ENCODE assay signal across 8 mouse cellular contexts in the genomic region with DNA sequence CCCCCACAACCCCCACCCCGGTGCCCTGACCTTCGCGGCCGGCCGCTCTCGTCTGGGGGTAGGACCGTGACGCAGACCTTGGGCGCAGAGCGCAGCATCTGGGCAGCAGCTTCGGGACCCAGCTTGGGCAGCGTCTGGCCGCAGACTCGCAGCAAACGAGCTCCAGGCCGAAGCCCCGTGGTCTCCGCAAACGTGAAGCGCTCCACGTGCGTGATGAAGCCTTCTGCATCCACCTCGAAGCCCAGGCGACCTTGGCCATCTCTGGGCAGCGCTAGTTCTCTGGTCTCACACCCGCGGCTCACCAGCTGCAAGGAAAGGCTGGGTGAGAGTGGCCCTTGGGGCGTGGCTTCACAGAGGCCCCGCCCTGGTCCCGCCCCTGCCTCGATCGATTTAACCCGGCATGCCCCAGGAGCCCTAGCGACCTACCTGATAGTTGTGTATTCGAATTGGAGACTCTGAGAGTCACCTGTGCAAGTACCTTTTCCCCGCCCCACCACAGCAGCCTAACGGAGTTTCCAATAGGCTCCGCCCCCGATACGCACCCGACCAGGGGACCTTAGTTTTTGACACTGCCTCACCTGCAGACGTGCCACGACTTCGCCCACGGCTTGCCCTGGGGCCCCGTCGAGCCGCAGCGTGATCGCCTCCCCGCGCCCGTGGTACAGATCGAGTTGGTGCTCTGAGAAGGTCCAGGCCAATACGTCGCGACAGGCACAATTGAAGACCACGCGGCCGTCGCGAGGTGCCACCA. TPM values are rescaled to one million over a fixed set of nuclear protein-coding genes. Genes with fewer than 3 reads are reported as not detected.
A peak's percentile ranks its signal among the peaks of the same experiment; 100 is the strongest.
DNase-seq lines count a peak whose midpoint lies in the region; ATAC-seq lines count a peak whose summit lies in the region.

No protein-coding gene starts in this region.

- H3K27ac ChIP-seq in heart, embryonic 12.5 days (ENCODE audit: poor library complexity, severe bottlenecking): no peak overlapping the region
- H3K27ac ChIP-seq in brown adipose tissue, adult 24 weeks (replicated peaks; ENCODE audit: low read depth, low read length): no peak overlapping the region
- no peak overlapping the region for H3K27ac ChIP-seq in hindbrain, embryonic 15.5 days (replicated peaks)
- H3K27ac ChIP-seq in midbrain, embryonic 10.5 days (replicated peaks): peak overlapping the region; percentile 14; the same call in 1 of the 2 replicates

- H3K4me3 ChIP-seq in heart, embryonic 12.5 days: peak overlapping the region; percentile 39
- H3K4me3 ChIP-seq in brown adipose tissue, adult 24 weeks (ENCODE audit: insufficient read depth, low read depth, low read length): 0 out of 2 replicates have a peak overlapping the region, but pooled peaks have one; percentile 8
- peak overlapping the region; percentile 42 for H3K4me3 ChIP-seq in hindbrain, embryonic 15.5 days
- H3K4me3 ChIP-seq in midbrain, embryonic 10.5 days: peak overlapping the region; percentile 56

- H3K4me1 ChIP-seq in heart, embryonic 12.5 days (replicated peaks): peaks cover 17% of the 10 kb centered on the region
- 0 out of 2 replicates have a peak, but pooled peaks cover 3% of the 10 kb centered on the region for H3K4me1 ChIP-seq in brown adipose tissue, adult 24 weeks (ENCODE audit: control insufficient read depth, insufficient read depth, insufficient read length, low read length)
- peaks cover 17% of the 10 kb centered on the region for H3K4me1 ChIP-seq in hindbrain, embryonic 15.5 days (replicated peaks)
- peaks cover 34% of the 10 kb centered on the region for H3K4me1 ChIP-seq in midbrain, embryonic 10.5 days

- peak overlapping the region; percentile 65 for H3K4me2 ChIP-seq in heart, embryonic 12.5 days
- peak overlapping the region; percentile 74 for H3K4me2 ChIP-seq in hindbrain, embryonic 15.5 days

- no peaks in the 10 kb centered on the region for H3K9me3 ChIP-seq in heart, embryonic 12.5 days (replicated peaks)
- H3K9me3 ChIP-seq in hindbrain, embryonic 15.5 days: no peaks in the 10 kb centered on the region
- H3K9me3 ChIP-seq in midbrain, embryonic 10.5 days (replicated peaks): no peaks in the 10 kb centered on the region

- peak; percentile 68 for ATAC-seq in heart, embryonic 12.5 days (ENCODE audit: insufficient number of reproducible peaks, low FRiP score)
- peak; percentile 65 for ATAC-seq in hindbrain, embryonic 15.5 days (ENCODE audit: low FRiP score, low read depth)
- no peak; the same call in 1 of the 2 replicates for ATAC-seq in frontal cortex, adult (ENCODE audit: low TSS enrichment)

- 17% methylated on average over 62 of the region's 62 CpGs for WGBS in heart, embryonic 12.5 days
- 9% methylated on average over 62 of the region's 62 CpGs for WGBS in hindbrain, embryonic 15.5 days
- 5% methylated on average over 62 of the region's 62 CpGs for WGBS in midbrain, embryonic 10.5 days

- no peak for DNase-seq in heart, adult 18-20 months
- DNase-seq in midbrain, embryonic 10.5 days (ENCODE audit: low spot score): peak; percentile 79
- DNase-seq in layer of hippocampus, postnatal 36 days: no peak
- DNase-seq in cerebellum, adult 11 months: no peak

- peaks cover 22% of the 10 kb centered on the region for H3K27me3 ChIP-seq in heart, embryonic 12.5 days (replicated peaks)
- peaks cover 34% of the 10 kb centered on the region for H3K27me3 ChIP-seq in hindbrain, embryonic 15.5 days
- peaks cover 59% of the 10 kb centered on the region for H3K27me3 ChIP-seq in midbrain, embryonic 10.5 days (ENCODE audit: low read depth, poor library complexity, severe bottlenecking)

- peak overlapping the region; percentile 4 for H3K9ac ChIP-seq in heart, embryonic 12.5 days
- peak overlapping the region; percentile 15 for H3K9ac ChIP-seq in hindbrain, embryonic 15.5 days

- peaks cover 76% of the 10 kb centered on the region for H3K36me3 ChIP-seq in heart, embryonic 12.5 days
- no peaks in the 10 kb centered on the region for H3K36me3 ChIP-seq in hindbrain, embryonic 15.5 days
- H3K36me3 ChIP-seq in midbrain, embryonic 10.5 days: peaks cover 46% of the 10 kb centered on the region

RNA-seq across cellular contexts. Expression of a gene that starts 9.4 kb away (rescaled TPM):
- polyA plus RNA-seq in heart, embryonic 12.5 days (2016; fragmentation: Nextera tagmentation; extraction: Ambion mirVana): 25.5 and 28.1 TPM in 2 replicates
- 10 to 100 TPM; 20.3 to 24.1 TPM for total RNA-seq in heart, adult 18-20 months (2021)
- 10.0 and 11.6 TPM in 2 replicates for polyA plus RNA-seq in brown adipose tissue, adult 24 weeks (2012; ENCODE audit: insufficient read depth, insufficient read length, missing spikeins)
- polyA plus RNA-seq in hindbrain, embryonic 15.5 days (2015; fragmentation: Nextera tagmentation; extraction: Ambion mirVana): 17.1 and 20.1 TPM in 2 replicates
- polyA plus RNA-seq in midbrain, embryonic 10.5 days (2016; fragmentation: Nextera tagmentation; extraction: Ambion mirVana): 22.3 and 22.9 TPM in 2 replicates
- total RNA-seq in layer of hippocampus, postnatal 36 days (2021): 10 to 100 TPM; 16.6 to 18.0 TPM

RNA-seq across cellular contexts. Expression of a gene that starts 16.9 kb away (rescaled TPM):
- polyA plus RNA-seq in heart, embryonic 12.5 days (2016; fragmentation: Nextera tagmentation; extraction: Ambion mirVana): 41.3 and 42.5 TPM in 2 replicates
- 10 to 100 TPM; 25.4 to 30.2 TPM for total RNA-seq in heart, adult 18-20 months (2021)
- 22.8 and 24.6 TPM in 2 replicates for polyA plus RNA-seq in brown adipose tissue, adult 24 weeks (2012; ENCODE audit: insufficient read depth, insufficient read length, missing spikeins)
- polyA plus RNA-seq in hindbrain, embryonic 15.5 days (2015; fragmentation: Nextera tagmentation; extraction: Ambion mirVana): 34.4 and 37.8 TPM in 2 replicates
- 28.7 and 31.2 TPM in 2 replicates for polyA plus RNA-seq in midbrain, embryonic 10.5 days (2016; fragmentation: Nextera tagmentation; extraction: Ambion mirVana)
- total RNA-seq in layer of hippocampus, postnatal 36 days (2021): 10 to 100 TPM; 17.2 to 17.7 TPM

RNA-seq across cellular contexts. Expression of a gene that starts 34.4 kb away (rescaled TPM):
- 30.6 and 32.8 TPM in 2 replicates for polyA plus RNA-seq in heart, embryonic 12.5 days (2016; fragmentation: Nextera tagmentation; extraction: Ambion mirVana)
- 10 to 100 TPM; 21.5 to 25.2 TPM for total RNA-seq in heart, adult 18-20 months (2021)
- polyA plus RNA-seq in brown adipose tissue, adult 24 weeks (2012; ENCODE audit: insufficient read depth, insufficient read length, missing spikeins): 14.9 and 24.5 TPM in 2 replicates
- polyA plus RNA-seq in hindbrain, embryonic 15.5 days (2015; fragmentation: Nextera tagmentation; extraction: Ambion mirVana): 12.3 and 13.4 TPM in 2 replicates
- 28.7 and 29.9 TPM in 2 replicates for polyA plus RNA-seq in midbrain, embryonic 10.5 days (2016; fragmentation: Nextera tagmentation; extraction: Ambion mirVana)
- total RNA-seq in layer of hippocampus, postnatal 36 days (2021): 10 to 100 TPM; 17.8 to 18.6 TPM

RNA-seq across cellular contexts. Expression of a gene that starts 34.6 kb away (rescaled TPM):
- 22.0 and 22.3 TPM in 2 replicates for polyA plus RNA-seq in heart, embryonic 12.5 days (2016; fragmentation: Nextera tagmentation; extraction: Ambion mirVana)
- total RNA-seq in heart, adult 18-20 months (2021): 10 to 100 TPM; 17.3 to 18.4 TPM
- 19.6 and 26.2 TPM in 2 replicates for polyA plus RNA-seq in brown adipose tissue, adult 24 weeks (2012; ENCODE audit: insufficient read depth, insufficient read length, missing spikeins)
- 23.9 and 26.7 TPM in 2 replicates for polyA plus RNA-seq in hindbrain, embryonic 15.5 days (2015; fragmentation: Nextera tagmentation; extraction: Ambion mirVana)
- 22.8 and 25.6 TPM in 2 replicates for polyA plus RNA-seq in midbrain, embryonic 10.5 days (2016; fragmentation: Nextera tagmentation; extraction: Ambion mirVana)
- total RNA-seq in layer of hippocampus, postnatal 36 days (2021): 10 to 100 TPM; 61.9 to 68.5 TPM

RNA-seq across cellular contexts. Expression of a gene that starts 44.1 kb away (rescaled TPM):
- 31.5 and 36.1 TPM in 2 replicates for polyA plus RNA-seq in heart, embryonic 12.5 days (2016; fragmentation: Nextera tagmentation; extraction: Ambion mirVana)
- total RNA-seq in heart, adult 18-20 months (2021): 10 to 100 TPM; 20.5 to 31.3 TPM
- polyA plus RNA-seq in brown adipose tissue, adult 24 weeks (2012; ENCODE audit: insufficient read depth, insufficient read length, missing spikeins): 17.0 and 26.3 TPM in 2 replicates
- 67.2 and 69.2 TPM in 2 replicates for polyA plus RNA-seq in hindbrain, embryonic 15.5 days (2015; fragmentation: Nextera tagmentation; extraction: Ambion mirVana)
- 65.6 and 74.8 TPM in 2 replicates for polyA plus RNA-seq in midbrain, embryonic 10.5 days (2016; fragmentation: Nextera tagmentation; extraction: Ambion mirVana)
- 10 to 100 TPM; 80.1 to 91.1 TPM for total RNA-seq in layer of hippocampus, postnatal 36 days (2021)
